Comparison of ENCODE assay signal across 8 mouse cellular contexts in genomic region chr1:119053402-119053841, GRCm38 (mm10). TPM values are rescaled to one million over a fixed set of nuclear protein-coding genes. Genes with fewer than 3 reads are reported as not detected.
DNase-seq lines count a peak whose midpoint lies in the region; ATAC-seq lines count a peak whose summit lies in the region.

Gene Gli2, minus strand, starts transcription at chr1:119053619.

- H3K9me3 ChIP-seq in intestine, embryonic 15.5 days = no peaks in the 10 kb centered on the region
- peaks cover 20% of the 10 kb centered on the region for H3K9me3 ChIP-seq in megakaryocyte, embryonic 14.5 days

- H3K4me3 ChIP-seq in intestine, embryonic 15.5 days (replicated peaks) = peak within 1 kb of the TSS; percentile 54
- peak within 1 kb of the TSS; percentile 86 for H3K4me3 ChIP-seq in megakaryocyte, embryonic 14.5 days (replicated peaks)

- peak within 1 kb of the TSS; percentile 96 for H3K4me2 ChIP-seq in intestine, embryonic 15.5 days (replicated peaks)

- intact Hi-C loops in gastrocnemius, postnatal 36 days (cut with DNase I) = loop anchor here (5.0 to 10.0 kb wide), 2 partner anchors 51 to 199 kb away; no protein-coding TSS in a partner anchor
- intact Hi-C loops in left cerebral cortex, postnatal 10 days (cut with DNase I) = loop anchor here (5.0 to 10.0 kb wide), 2 partner anchors 146 to 279 kb away; no protein-coding TSS in a partner anchor

- H3K36me3 ChIP-seq in intestine, embryonic 15.5 days = no peaks in the 10 kb centered on the region
- H3K36me3 ChIP-seq in megakaryocyte, embryonic 14.5 days (replicated peaks; ENCODE audit: low read length) = no peaks in the 10 kb centered on the region

- H3K9ac ChIP-seq in intestine, embryonic 15.5 days = peak within 1 kb of the TSS; percentile 48

- under 1% methylated on average over 38 of the region's 42 CpGs for WGBS in intestine, embryonic 15.5 days

- peak; percentile 66 for DNase-seq in adrenal gland, adult 8-10 months
- DNase-seq in embryo, embryonic 11 days = peak; percentile 97
- peak; percentile 79 to 86 for DNase-seq in gastrocnemius, postnatal 36 days
- peak; percentile 81 to 90 for DNase-seq in left cerebral cortex, postnatal 10 days (ENCODE audit: extremely low spot score in 1 of 2, low spot score in 2 of 2)
- DNase-seq in right cerebral cortex, postnatal 36 days (ENCODE audit: low spot score in 2 of 2) = peak; percentile 71 to 76
- DNase-seq in c-Kit-positive CD71-positive TER-119-positive erythroid progenitor cells, embryonic 14.5 days (ENCODE audit: low spot score) = no peak

- peak; percentile 85 for ATAC-seq in intestine, embryonic 15.5 days

- H3K27ac ChIP-seq in intestine, embryonic 15.5 days = peak within 1 kb of the TSS; percentile 89

- H3K4me1 ChIP-seq in intestine, embryonic 15.5 days (replicated peaks) = peaks cover 30% of the 10 kb centered on the region
- peaks cover 30% of the 10 kb centered on the region for H3K4me1 ChIP-seq in megakaryocyte, embryonic 14.5 days

- H3K27me3 ChIP-seq in intestine, embryonic 15.5 days (replicated peaks) = peaks cover 22% of the 10 kb centered on the region
- peaks cover 73% of the 10 kb centered on the region for H3K27me3 ChIP-seq in megakaryocyte, embryonic 14.5 days (replicated peaks)

RNA-seq across cellular contexts. Expression of gene Gli2, which starts in this region (rescaled TPM):
- total RNA-seq in adrenal gland, adult 8-10 months (2022) = 1 to 10 TPM in 3 of 4 experiments, under 1 TPM in 1; 0.91 to 1.9 (median 1.3) TPM
- 1 to 10 TPM; 1.1 to 2.0 TPM for total RNA-seq in gastrocnemius, postnatal 36 days (2021)
- 7.2 and 7.4 TPM in 2 replicates for polyA plus RNA-seq in intestine, embryonic 15.5 days (2015; fragmentation: Nextera tagmentation; extraction: Ambion mirVana)
- 1 to 10 TPM; 2.8 to 3.8 TPM for total RNA-seq in left cerebral cortex, postnatal 10 days (2021)
- polyA plus RNA-seq in megakaryocyte, embryonic 14.5 days (2012; ENCODE audit: insufficient read depth, low replicate concordance) = not detected in 2 replicates
